Mouse (Mus musculus) CH12.LX (cell line): Measurements from ENCODE around the gene Psma7. TPM values are rescaled to one million over a fixed set of nuclear protein-coding genes. Genes with fewer than 3 reads are reported as not detected.

Experiments used
- BHLHE40 ChIP-seq: IDR thresholded peaks from 2 replicates; pipeline ENCODE4 v1.6.1; 2011; ENCODE audit warnings: mild to moderate bottlenecking, low read depth, low read length, improper control_type of control experiment
- EP300 ChIP-seq: IDR thresholded peaks from 2 replicates; pipeline ENCODE4 v1.6.1; 2011; ENCODE audit warnings: low read length, improper control_type of control experiment
- PAX5 ChIP-seq: IDR thresholded peaks from 2 replicates; pipeline ENCODE4 v1.6.1; 2012; ENCODE audit warnings: low read length, inconsistent platforms, mixed read lengths
- TCF12 ChIP-seq: IDR thresholded peaks from 2 replicates; pipeline ENCODE4 v1.6.1; 2014; ENCODE audit warnings: low read depth, mild to moderate bottlenecking, inconsistent platforms, low read length, improper control_type of control experiment
- UBTF ChIP-seq: IDR thresholded peaks from 2 replicates; pipeline ENCODE4 v1.6.1; 2012; ENCODE audit warnings: low read depth, mild to moderate bottlenecking, inconsistent platforms, low read length, improper control_type of control experiment, moderate library complexity
- polyA plus RNA-seq: library from polyadenylated mRNA; unstranded; fragments of >175 nt; gene quantifications from 2 replicates; pipeline ENCODE4 v1.2.1, GENCODE M21; 2012; ENCODE audit warnings: low read depth; ENCODE audit not compliant: insufficient read length
- total RNA-seq, 2 experiments: library from RNA; depleted of rRNA; stranded (reverse); fragments of 300-350 nt in 1 of 2; fragments of >200 nt in 1 of 2; gene quantifications; 2 replicates each; pipeline ENCODE4 v1.2.3; 2012 to 2014

The Psma7 gene
- total and polyA plus RNA-seq, 3 experiments: 443 to 569 (median 466) TPM

- TF ChIP-seq TCF12: peak; percentile 27; the same call in 1 of the 2 replicates
- peak; percentile 73 for TF ChIP-seq EP300
- peak; percentile 80 for TF ChIP-seq BHLHE40
- no peak for TF ChIP-seq UBTF
- no peak for TF ChIP-seq PAX5
Observed at GRCm38 (mm10) chr2:179986437-179987022, 55.7 kb downstream of the Psma7 start (continued).

Other genes starting within 250 kb of the Psma7 start
- 5.0 and 5.5 TPM in 2 replicates for gene Taf4, start 65.8 kb downstream of the Psma7 start, total RNA-seq (2012; rRNA removed)
- gene Taf4, start 65.8 kb downstream of the Psma7 start, total RNA-seq (2014; rRNA removed): 3.0 and 3.5 TPM in 2 replicates
- gene Taf4, start 65.8 kb downstream of the Psma7 start, polyA plus RNA-seq: 14.5 and 19.0 TPM in 2 replicates
- gene Lsm14b, start 17.4 kb downstream of the Psma7 start, total RNA-seq (2012; rRNA removed): 16.5 and 16.9 TPM in 2 replicates
- 12.2 and 12.6 TPM in 2 replicates for gene Lsm14b, start 17.4 kb downstream of the Psma7 start, total RNA-seq (2014; rRNA removed)
- 15.3 and 15.6 TPM in 2 replicates for gene Lsm14b, start 17.4 kb downstream of the Psma7 start, polyA plus RNA-seq
- gene Ss18l1, start 76 bp upstream of the Psma7 start, total RNA-seq (2012; rRNA removed): 2.1 and 3.0 TPM in 2 replicates
- 2.0 TPM in 2 replicates for gene Ss18l1, start 76 bp upstream of the Psma7 start, total RNA-seq (2014; rRNA removed)
- gene Ss18l1, start 76 bp upstream of the Psma7 start, polyA plus RNA-seq: 1.7 and 2.1 TPM in 2 replicates
- 24.7 and 31.8 TPM in 2 replicates for gene Mtg2, start 28.2 kb upstream of the Psma7 start, total RNA-seq (2012; rRNA removed)
- 24.1 and 26.5 TPM in 2 replicates for gene Mtg2, start 28.2 kb upstream of the Psma7 start, total RNA-seq (2014; rRNA removed)
- gene Mtg2, start 28.2 kb upstream of the Psma7 start, polyA plus RNA-seq: 23.5 and 28.6 TPM in 2 replicates
- not detected in 2 replicates for gene Hrh3, start 62.1 kb upstream of the Psma7 start, total RNA-seq (2012; rRNA removed)
- gene Hrh3, start 62.1 kb upstream of the Psma7 start, total RNA-seq (2014; rRNA removed): not detected in 2 replicates
- gene Hrh3, start 62.1 kb upstream of the Psma7 start, polyA plus RNA-seq: not detected in 2 replicates
- gene Osbpl2, start 76.9 kb upstream of the Psma7 start, total RNA-seq (2012; rRNA removed): 11.4 and 12.0 TPM in 2 replicates
- gene Osbpl2, start 76.9 kb upstream of the Psma7 start, total RNA-seq (2014; rRNA removed): 12.8 and 13.4 TPM in 2 replicates
- gene Osbpl2, start 76.9 kb upstream of the Psma7 start, polyA plus RNA-seq: 15.6 and 16.9 TPM in 2 replicates
- 116 and 167 TPM in 2 replicates for gene Adrm1, start 129.1 kb upstream of the Psma7 start, total RNA-seq (2012; rRNA removed)
- gene Adrm1, start 129.1 kb upstream of the Psma7 start, total RNA-seq (2014; rRNA removed): 107 and 127 TPM in 2 replicates
- gene Adrm1, start 129.1 kb upstream of the Psma7 start, polyA plus RNA-seq: 121 and 148 TPM in 2 replicates
- 0.46 and 0.85 TPM in 2 replicates for gene Lama5, start 183.4 kb upstream of the Psma7 start, total RNA-seq (2012; rRNA removed)
- gene Lama5, start 183.4 kb upstream of the Psma7 start, total RNA-seq (2014; rRNA removed): 0.16 and 0.20 TPM in 2 replicates
- gene Lama5, start 183.4 kb upstream of the Psma7 start, polyA plus RNA-seq: 0.45 and 0.67 TPM in 2 replicates
- 3,654 and 3,770 TPM in 2 replicates for gene Rps21, start 214.9 kb upstream of the Psma7 start, total RNA-seq (2012; rRNA removed)
- gene Rps21, start 214.9 kb upstream of the Psma7 start, total RNA-seq (2014; rRNA removed): 1,686 and 1,748 TPM in 2 replicates
- gene Rps21, start 214.9 kb upstream of the Psma7 start, polyA plus RNA-seq: 705 and 1,020 TPM in 2 replicates
- gene Cables2, start 231.1 kb upstream of the Psma7 start, total RNA-seq (2012; rRNA removed): 16.9 and 17.2 TPM in 2 replicates
- gene Cables2, start 231.1 kb upstream of the Psma7 start, total RNA-seq (2014; rRNA removed): 13.0 and 13.3 TPM in 2 replicates
- gene Cables2, start 231.1 kb upstream of the Psma7 start, polyA plus RNA-seq: 24.5 and 29.9 TPM in 2 replicates
- not detected in 2 replicates for gene Rbbp8nl, start 247.4 kb upstream of the Psma7 start, total RNA-seq (2012; rRNA removed)
- not detected in 2 replicates for gene Rbbp8nl, start 247.4 kb upstream of the Psma7 start, total RNA-seq (2014; rRNA removed)
- gene Rbbp8nl, start 247.4 kb upstream of the Psma7 start, polyA plus RNA-seq: not detected in 2 replicates